Mouse (Mus musculus) lung, adult 18-20 months (tissue): ENCODE data around the gene Golga4.
"Not testable (repeated sequence)": the region's sequence is repeated elsewhere in the genome, so short reads cannot be mapped to it uniquely, and the experiment has no call there.

Experiments used
- DNase-seq, 2 experiments: peaks; one replicate each; pipeline ENCODE4 v3.0.0; 2022; ENCODE audit warnings: mixed read lengths in 2 of 2

Golga4 gene

GRCm38 (mm10) chr9:118591633-118592032 lies 85.6 kb downstream of the Golga4 start:
- DNase-seq, result no peak

DNA sequence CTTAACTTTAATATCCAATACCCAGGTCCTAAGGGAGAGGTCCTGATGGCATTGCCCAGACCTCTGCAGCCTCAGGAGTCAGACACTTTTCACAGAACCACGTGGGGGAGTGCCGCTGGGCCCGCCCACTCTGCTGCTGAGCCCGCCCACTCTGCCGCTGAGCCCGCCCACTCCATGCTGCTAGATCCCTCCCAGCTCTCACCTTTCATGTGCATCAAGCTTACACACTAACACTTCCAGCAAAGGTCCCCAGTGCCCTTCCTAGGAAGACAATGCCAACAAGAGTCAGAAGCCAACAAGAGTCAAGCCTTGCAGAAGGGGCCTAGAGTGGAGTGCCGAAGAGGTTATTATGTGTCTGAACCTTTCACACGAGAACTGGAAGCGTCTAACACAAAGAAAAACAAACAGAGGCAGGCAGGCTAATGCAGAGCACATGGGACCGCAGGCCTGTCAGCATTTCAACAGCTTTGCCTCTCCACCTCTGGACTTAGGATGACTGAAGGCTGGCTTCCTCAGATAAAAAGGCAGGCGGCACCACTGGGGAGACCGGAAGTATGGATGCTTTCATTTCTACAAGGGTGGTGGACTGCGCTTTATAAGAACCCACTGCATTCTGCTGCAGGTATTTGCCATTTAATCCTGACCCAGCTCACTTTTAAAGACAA lies 86.7 kb downstream of the Golga4 start:
- DNase-seq, result peak; percentile 53 to 65

DNA sequence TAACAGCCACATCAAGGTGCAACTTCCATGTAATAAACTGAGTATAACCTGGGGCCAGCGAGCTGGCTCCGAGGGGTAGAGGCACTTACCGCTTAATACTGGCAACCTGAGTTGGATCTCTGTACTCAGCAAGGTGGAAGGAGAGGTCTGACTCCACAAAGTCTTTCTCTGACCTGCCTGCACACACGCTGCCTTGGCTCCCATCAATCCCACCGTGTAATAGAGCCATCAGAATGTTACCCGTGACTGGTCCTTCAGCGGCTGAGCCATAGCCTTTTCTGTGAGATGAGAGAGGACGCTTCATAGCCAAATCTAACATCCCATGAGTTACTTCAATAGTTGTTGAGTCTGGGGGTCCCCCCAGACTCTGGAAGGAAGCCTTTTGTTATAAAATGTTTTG lies 87.4 kb downstream of the Golga4 start:
- no peak for DNase-seq

DNA sequence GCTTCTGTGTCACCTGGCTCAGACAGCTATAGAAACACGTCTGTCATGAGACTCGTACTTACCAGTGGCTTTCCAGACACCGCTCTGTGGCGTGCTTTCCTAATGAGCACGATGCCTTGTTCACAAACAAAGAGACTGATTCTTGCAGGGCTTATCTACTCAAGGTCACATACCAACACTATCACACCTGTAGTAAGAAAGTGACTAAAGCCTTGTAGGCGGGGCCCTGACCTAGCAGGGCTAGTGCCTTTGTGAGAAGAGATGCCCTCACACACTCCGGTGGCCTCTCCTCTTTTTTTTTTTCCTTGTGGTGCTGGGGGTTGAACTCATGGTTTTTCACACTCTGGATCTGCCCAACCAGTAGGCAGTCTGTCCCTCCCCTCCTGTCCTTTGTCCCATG lies 90.7 kb downstream of the Golga4 start:
- DNase-seq, result no peak

DNA sequence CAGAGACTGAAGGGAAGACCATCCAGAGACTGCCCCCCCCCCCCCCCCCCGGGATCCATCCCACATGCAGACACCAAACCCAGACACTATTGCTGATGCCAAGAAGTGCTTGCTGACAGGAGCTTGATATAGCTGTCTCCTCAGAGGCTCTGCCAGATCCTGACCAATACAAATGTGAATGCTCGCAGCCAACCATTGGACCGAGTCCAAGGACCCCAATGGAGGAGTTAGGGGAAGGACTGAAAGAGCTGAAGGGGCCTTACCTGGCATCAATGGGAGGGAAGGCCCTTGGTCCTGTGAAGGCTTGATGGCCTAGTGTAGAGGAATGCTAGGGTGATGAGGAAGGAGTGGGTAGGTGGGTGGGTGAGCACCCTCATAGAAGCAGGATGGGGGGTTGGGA lies 94.3 kb downstream of the Golga4 start:
- DNase-seq, result not testable (repeated sequence)

DNA sequence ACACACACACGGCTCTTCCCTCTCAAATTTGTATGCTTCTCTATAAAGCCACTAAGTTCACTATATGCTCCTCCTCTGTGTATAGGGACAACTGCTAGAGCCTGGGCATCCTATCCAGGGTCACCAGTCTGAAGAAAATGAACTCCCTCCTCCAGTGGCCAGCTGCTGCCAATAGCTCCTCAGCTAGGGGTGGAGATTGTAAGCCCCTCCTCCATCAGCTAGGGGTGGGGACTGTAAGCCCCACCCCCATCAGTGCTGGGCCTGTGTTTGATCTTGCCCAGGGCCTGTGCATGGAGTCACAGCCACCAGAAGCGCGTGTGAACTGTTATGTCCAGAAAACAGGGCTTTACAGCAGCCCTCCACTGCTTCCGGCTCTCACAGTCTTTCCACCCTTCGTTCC lies 96.5 kb downstream of the Golga4 start:
- no peak for DNase-seq

GRCm38 (mm10) chr9:118606148-118606816 lies 100.2 kb downstream of the Golga4 start, which contains the start of gene Itga9:
Gene Itga9 (plus strand): TSS chr9:118606690.
- peak; percentile 79 to 80 for DNase-seq

GRCm38 (mm10) chr9:118606817-118607371 lies 100.8 kb downstream of the Golga4 start:
- peak in 1 of 2 experiments; percentile 24 for DNase-seq

GRCm38 (mm10) chr9:118607701-118608401 lies 101.8 kb downstream of the Golga4 start:
- no peak for DNase-seq

DNA sequence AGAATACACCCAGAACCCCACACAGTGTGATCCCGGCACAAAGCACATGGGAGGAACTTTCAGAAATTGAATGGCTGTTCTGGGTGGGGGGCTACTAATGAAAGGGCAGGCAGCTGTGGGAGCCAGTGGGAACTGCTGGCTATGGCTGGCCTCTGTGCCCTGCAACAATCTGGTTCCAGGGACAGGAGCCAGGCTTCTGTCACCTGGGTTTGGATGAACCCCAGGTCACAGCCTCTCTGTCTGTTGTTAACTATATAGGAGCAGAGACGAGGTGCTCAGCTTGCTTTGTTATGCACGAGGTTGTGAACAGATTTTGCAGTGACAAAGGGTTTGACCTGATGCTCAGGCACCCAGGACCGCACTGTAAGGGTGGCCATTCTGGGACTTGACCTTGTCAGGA lies 102.5 kb downstream of the Golga4 start:
- peak in 1 of 2 experiments; percentile 45 for DNase-seq

- peak; percentile 43 to 54 for DNase-seq
These were observed 104.0 kb downstream of the Golga4 start for GRCm38 (mm10) chr9:118610060-118610459.

DNA sequence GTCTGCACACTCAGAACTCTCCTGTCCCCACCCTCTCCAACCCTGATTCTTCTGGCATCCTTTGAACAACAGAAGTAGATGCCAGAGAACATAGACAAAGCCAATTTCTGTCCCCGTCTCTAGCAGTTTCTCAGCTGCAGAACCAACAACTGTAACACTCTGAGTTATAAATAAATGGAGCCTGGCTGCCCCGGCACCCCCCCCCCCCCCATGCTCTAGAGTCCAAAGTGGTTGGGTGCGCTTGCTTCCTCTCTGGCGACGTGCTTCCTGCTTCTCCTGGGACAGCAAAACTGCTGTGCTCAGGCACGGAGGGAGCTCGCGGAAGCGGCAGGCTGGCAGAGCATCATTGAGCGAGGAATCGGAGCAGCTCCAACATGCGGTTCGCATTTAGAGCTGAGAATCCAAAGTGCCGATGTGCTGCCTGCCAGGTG lies 105.1 kb downstream of the Golga4 start:
- peak; percentile 54 to 64 for DNase-seq

GRCm38 (mm10) chr9:118611958-118612581 lies 106.0 kb downstream of the Golga4 start:
- DNase-seq, result peak; percentile 40 to 65

DNA sequence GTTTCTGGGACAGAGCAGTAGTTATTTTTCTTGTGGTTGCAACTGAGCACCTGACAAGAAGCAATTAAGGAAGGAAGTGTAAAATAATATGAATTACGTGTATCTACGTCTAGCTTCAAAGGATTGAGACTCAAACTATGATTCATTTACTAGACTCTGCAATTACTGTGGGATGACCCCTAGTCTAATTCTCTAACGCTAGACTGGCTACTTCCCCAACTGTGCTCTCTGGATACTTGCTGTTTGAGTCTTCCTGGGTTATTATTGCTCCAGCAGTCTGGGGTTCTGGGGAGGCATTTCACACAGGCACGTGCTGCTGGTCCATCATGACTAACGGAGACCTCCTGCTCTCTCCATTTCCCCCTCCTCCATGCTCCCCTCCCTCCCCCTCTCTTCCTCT lies 111.2 kb downstream of the Golga4 start:
- DNase-seq, result no peak

DNA sequence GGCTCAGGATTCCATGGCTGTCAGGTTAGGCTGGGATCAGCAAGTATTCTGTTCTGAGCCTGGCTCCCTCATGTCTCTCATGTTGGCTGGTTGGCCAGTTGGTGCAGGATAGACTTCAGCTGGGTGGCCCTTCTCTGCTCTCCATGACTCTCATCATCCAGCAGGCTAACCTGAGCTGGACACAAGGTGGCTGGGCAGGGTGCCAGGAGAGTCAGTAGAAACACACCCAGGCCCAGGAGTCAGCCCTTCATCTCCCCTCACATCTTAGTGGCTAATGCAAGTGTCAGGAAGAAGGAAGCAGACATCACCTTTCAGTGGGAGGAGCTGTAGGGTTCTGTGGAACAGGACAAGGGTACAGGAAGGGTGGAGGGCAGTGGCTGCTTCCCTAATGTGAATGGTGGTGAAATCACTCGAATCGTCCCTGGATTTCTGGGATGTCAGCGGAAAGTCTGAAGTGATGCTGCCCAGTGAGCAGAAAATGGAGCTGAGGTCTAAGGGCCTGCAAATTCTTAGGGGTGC lies 112.7 kb downstream of the Golga4 start:
- no peak for DNase-seq

DNA sequence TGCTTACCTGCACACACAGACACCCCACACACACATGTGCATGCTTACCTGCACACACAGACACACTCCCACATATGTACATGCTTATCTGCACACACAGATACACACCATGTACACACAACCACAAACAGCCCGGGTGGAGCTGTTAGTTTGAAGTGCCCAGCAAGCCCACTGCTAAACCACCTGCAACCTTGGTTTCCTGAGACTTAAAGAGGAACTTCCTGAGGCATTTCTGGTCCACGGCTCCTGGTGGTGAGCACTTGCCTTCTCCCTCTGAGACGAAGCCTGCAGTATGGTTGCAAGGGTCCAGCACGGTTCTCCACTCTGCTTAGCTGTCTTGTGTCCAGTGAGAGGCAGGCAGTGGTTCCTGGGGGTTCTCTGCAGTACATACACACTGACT lies 114.7 kb downstream of the Golga4 start:
- DNase-seq, result no peak

- no peak for DNase-seq
These were observed 115.6 kb downstream of the Golga4 start for GRCm38 (mm10) chr9:118621691-118622090.

DNA sequence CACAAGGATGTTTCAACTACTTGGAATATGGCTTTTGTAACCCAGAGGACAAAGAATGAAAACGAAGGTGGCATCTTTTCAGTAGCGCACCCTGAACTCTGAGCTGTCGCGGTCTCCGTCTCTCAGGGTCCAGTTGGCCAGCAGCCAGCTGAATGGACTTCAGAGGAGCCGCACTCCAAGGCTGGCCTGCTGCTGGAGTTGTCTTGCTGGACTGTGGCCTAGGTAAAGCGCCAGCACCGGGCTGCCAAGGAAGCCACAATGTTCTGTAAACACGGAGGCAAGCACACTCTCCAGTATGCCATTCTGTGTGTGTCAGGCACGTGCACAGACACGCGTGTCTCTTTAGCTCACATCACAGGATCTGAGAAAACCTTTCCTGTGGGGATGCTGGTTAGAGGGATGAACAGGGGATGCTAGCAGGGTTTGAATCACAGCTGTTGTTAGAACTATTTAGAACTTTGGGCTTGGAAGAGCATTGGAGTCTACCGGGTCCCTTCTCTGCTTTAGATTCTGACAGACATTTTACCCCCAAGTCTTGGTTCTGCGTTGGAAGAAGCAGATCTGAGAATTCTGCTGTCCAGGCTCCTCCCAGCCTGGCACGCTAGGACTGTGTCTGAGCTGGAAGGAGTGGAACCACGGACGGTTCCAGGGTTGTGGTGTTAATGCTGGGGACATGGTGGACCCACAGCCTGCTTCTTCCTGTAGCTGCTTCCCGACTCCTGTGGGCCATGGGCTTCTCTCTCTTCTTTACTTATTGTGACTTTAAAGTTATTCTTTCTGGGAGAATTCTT lies 116.5 kb downstream of the Golga4 start:
- peak; percentile 82 to 89 for DNase-seq

GRCm38 (mm10) chr9:118623483-118623882 lies 117.4 kb downstream of the Golga4 start:
- DNase-seq, result peak in 1 of 2 experiments; percentile 26

DNA sequence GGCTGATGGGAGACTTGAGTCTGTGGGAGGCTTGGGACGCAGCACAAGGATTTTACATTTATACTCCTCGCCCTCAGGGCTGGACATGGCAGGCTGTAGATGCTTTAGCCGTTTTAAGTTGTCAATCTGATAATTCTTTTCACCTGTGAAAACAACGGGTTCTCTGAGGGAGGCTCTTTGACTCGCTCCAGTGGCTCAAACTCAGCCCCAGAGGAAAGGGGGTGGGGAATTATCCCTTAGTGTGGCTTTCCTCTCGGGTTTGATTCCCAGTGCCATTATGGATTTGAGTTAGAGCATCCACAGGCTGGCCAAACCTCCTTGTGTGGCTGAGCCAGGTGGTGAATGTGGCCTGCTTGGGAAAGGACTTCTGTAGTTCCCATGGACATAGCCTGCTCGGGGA lies 118.1 kb downstream of the Golga4 start:
- no peak for DNase-seq

GRCm38 (mm10) chr9:118629763-118630379 lies 123.8 kb downstream of the Golga4 start:
- DNase-seq, result no peak
